Mouse (Mus musculus): ENCODE measurements around the gene Prkaa2.
A peak's percentile ranks its signal among the peaks of the same experiment; 100 is the strongest.

Gene Prkaa2

GRCm38 (mm10) chr4:105031104-105031503, 78.6 kb downstream of the Prkaa2 start:
- no peak for DNase-seq (ENCODE audit: extremely low read depth, insufficient read length, low spot score)

GRCm38 (mm10) chr4:105027278-105027677, 82.4 kb downstream of the Prkaa2 start:
- no peak for DNase-seq (ENCODE audit: extremely low read depth, insufficient read length, low spot score)

GRCm38 (mm10) chr4:105016006-105016613, 93.6 kb downstream of the Prkaa2 start:
- no peak for DNase-seq (ENCODE audit: extremely low read depth, insufficient read length, low spot score)

- DNase-seq (ENCODE audit: extremely low read depth, insufficient read length, low spot score): no peak
These were observed 94.2 kb downstream of the Prkaa2 start for GRCm38 (mm10) chr4:105015496-105015895.

- DNase-seq (ENCODE audit: extremely low read depth, insufficient read length, low spot score): no peak
These were observed 96.0 kb downstream of the Prkaa2 start for GRCm38 (mm10) chr4:105013718-105014117.

- no peak for DNase-seq (ENCODE audit: extremely low read depth, insufficient read length, low spot score)
These were observed 102.2 kb downstream of the Prkaa2 start for GRCm38 (mm10) chr4:105007360-105008018.

GRCm38 (mm10) chr4:105004649-105005048, 105.0 kb downstream of the Prkaa2 start:
- peak; percentile 30 for DNase-seq (ENCODE audit: extremely low read depth, insufficient read length, low spot score)

GRCm38 (mm10) chr4:105004135-105004534, 105.6 kb downstream of the Prkaa2 start:
- no peak for DNase-seq (ENCODE audit: extremely low read depth, insufficient read length, low spot score)

- no peak for DNase-seq (ENCODE audit: extremely low read depth, insufficient read length, low spot score)
These were observed 108.0 kb downstream of the Prkaa2 start for GRCm38 (mm10) chr4:105001736-105002135.

GRCm38 (mm10) chr4:104999702-105000101, 110.0 kb downstream of the Prkaa2 start:
- DNase-seq (ENCODE audit: extremely low read depth, insufficient read length, low spot score): no peak

- DNase-seq (ENCODE audit: extremely low read depth, insufficient read length, low spot score): no peak
These were observed 116.4 kb downstream of the Prkaa2 start for GRCm38 (mm10) chr4:104993140-104993874.

GRCm38 (mm10) chr4:104992271-104992670, 117.4 kb downstream of the Prkaa2 start:
- DNase-seq (ENCODE audit: extremely low read depth, insufficient read length, low spot score): no peak

GRCm38 (mm10) chr4:104990686-104991085, 119.0 kb downstream of the Prkaa2 start:
- DNase-seq (ENCODE audit: extremely low read depth, insufficient read length, low spot score): no peak

GRCm38 (mm10) chr4:104990016-104990415, 119.7 kb downstream of the Prkaa2 start:
- peak; percentile 12 for DNase-seq (ENCODE audit: extremely low read depth, insufficient read length, low spot score)

GRCm38 (mm10) chr4:104988709-104989108, 121.0 kb downstream of the Prkaa2 start:
- DNase-seq (ENCODE audit: extremely low read depth, insufficient read length, low spot score): no peak

- DNase-seq (ENCODE audit: extremely low read depth, insufficient read length, low spot score): peak; percentile 66
These were observed 121.6 kb downstream of the Prkaa2 start for GRCm38 (mm10) chr4:104988102-104988501.

GRCm38 (mm10) chr4:104987631-104988030, 122.1 kb downstream of the Prkaa2 start:
- DNase-seq (ENCODE audit: extremely low read depth, insufficient read length, low spot score): peak; percentile 56

GRCm38 (mm10) chr4:104985960-104986632, 123.6 kb downstream of the Prkaa2 start:
- no peak for DNase-seq (ENCODE audit: extremely low read depth, insufficient read length, low spot score)
